Mouse (Mus musculus) cortical plate, adult 2 months (tissue): ENCODE data around the gene Pdcd10. TPM values are rescaled to one million over a fixed set of nuclear protein-coding genes. Genes with fewer than 3 reads are reported as not detected.

ENCODE experiments used
- H3K27ac ChIP-seq: fragments of 200-500 bp; 2 replicates; pipeline ENCODE4 v1.5.1; 2012; ENCODE audit warnings: low read length, control low read depth, inconsistent platforms; ENCODE audit not compliant: insufficient read depth
- H3K4me1 ChIP-seq: fragments of 200-500 bp; 2 replicates; pipeline ENCODE4 v1.6.1; 2011; ENCODE audit warnings: low read length; ENCODE audit not compliant: control insufficient read depth, insufficient read depth
- H3K4me3 ChIP-seq: fragments of 200-500 bp; 2 replicates; pipeline ENCODE4 v1.5.1; 2011; ENCODE audit warnings: mild to moderate bottlenecking, low read length, control low read depth; ENCODE audit not compliant: insufficient read depth
- CTCF ChIP-seq: fragments of 200-500 bp; IDR thresholded peaks from 2 replicates; pipeline ENCODE4 v1.5.1; 2011; ENCODE audit warnings: mild to moderate bottlenecking, control low read depth, low read length; ENCODE audit not compliant: insufficient read depth; ENCODE audit errors: extremely low read depth
- POLR2A ChIP-seq: fragments of 200-500 bp; IDR thresholded peaks from 2 replicates; pipeline ENCODE4 v1.6.1; 2011; ENCODE audit warnings: mild to moderate bottlenecking, low read length, control low read depth; ENCODE audit not compliant: insufficient read depth; ENCODE audit errors: extremely low read depth
- polyA plus RNA-seq: library from polyadenylated mRNA; depleted of rRNA; stranded (reverse); fragments of >200 nt; gene quantifications from 2 replicates; pipeline ENCODE4 v1.2.3, GENCODE M21; 2012

Pdcd10 gene
- polyA plus RNA-seq, 1 experiment, result 38.8 TPM

DNA sequence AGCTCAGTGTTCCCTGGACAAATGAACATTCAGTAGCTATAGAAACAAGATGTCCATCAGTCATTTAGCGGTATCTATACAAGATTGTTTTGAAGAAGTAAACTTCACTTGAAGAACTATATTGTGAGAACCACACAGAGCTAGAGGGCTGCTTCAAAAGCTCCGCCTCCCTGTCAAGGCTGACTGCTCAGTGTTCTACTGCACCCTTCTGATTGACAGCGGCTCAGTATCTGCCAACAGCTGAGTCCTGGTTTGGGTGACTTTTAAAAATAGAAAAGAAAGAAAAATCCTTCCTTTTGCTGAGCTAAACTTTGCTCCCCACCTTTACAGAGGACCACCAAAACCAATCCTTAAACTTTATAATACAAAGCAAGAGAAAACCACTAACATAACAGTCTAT is 13.8 kb downstream of the Pdcd10 start:
- Histone ChIP-seq H3K4me1 (no peaks in the 10 kb centered on the region; the same call in 1 of the 2 replicates), H3K4me3 (no peak overlapping the region), H3K27ac (no peak overlapping the region)
- TF ChIP-seq POLR2A (no peak), CTCF (no peak)

GRCm38 (mm10) chr3:75541259-75541658 is 15.4 kb downstream of the Pdcd10 start:
- H3K4me3 ChIP-seq, result no peak overlapping the region
- no peak overlapping the region for H3K27ac ChIP-seq
- H3K4me1 ChIP-seq, result no peaks in the 10 kb centered on the region; the same call in 1 of the 2 replicates
- TF ChIP-seq POLR2A (no peak), CTCF (no peak)

- no peak for TF ChIP-seq CTCF
- no peak for TF ChIP-seq POLR2A
- Histone ChIP-seq H3K4me1 (no peaks in the 10 kb centered on the region), H3K27ac (no peak overlapping the region), H3K4me3 (no peak overlapping the region)
These were observed 22.4 kb downstream of the Pdcd10 start for GRCm38 (mm10) chr3:75534045-75534834.

- no peaks in the 10 kb centered on the region for H3K4me1 ChIP-seq
- TF ChIP-seq POLR2A, result no peak
- TF ChIP-seq CTCF, result no peak
These were observed 25.6 kb downstream of the Pdcd10 start for GRCm38 (mm10) chr3:75531074-75531473.

GRCm38 (mm10) chr3:75522527-75522926 is 34.1 kb downstream of the Pdcd10 start:
- Histone ChIP-seq H3K27ac (no peak overlapping the region), H3K4me1 (no peaks in the 10 kb centered on the region), H3K4me3 (no peak overlapping the region)
- TF ChIP-seq CTCF (no peak), POLR2A (no peak)

More at GRCm38 (mm10) chr3:75531074-75531473, 25.6 kb downstream of the Pdcd10 start:
- Histone ChIP-seq H3K4me3 (no peak overlapping the region), H3K27ac (no peak overlapping the region)

GRCm38 (mm10) chr3:75521314-75521713 is 35.3 kb downstream of the Pdcd10 start:
- TF ChIP-seq POLR2A, result no peak
- no peak for TF ChIP-seq CTCF
- no peaks in the 10 kb centered on the region for H3K4me1 ChIP-seq
- H3K27ac ChIP-seq, result no peak overlapping the region
- H3K4me3 ChIP-seq, result no peak overlapping the region

GRCm38 (mm10) chr3:75517631-75518250 is 38.9 kb downstream of the Pdcd10 start:
- Histone ChIP-seq H3K27ac (no peak overlapping the region), H3K4me3 (no peak overlapping the region), H3K4me1 (no peaks in the 10 kb centered on the region)
- no peak for TF ChIP-seq POLR2A
- peak; percentile 53; the same call in 1 of the 2 replicates for TF ChIP-seq CTCF

DNA sequence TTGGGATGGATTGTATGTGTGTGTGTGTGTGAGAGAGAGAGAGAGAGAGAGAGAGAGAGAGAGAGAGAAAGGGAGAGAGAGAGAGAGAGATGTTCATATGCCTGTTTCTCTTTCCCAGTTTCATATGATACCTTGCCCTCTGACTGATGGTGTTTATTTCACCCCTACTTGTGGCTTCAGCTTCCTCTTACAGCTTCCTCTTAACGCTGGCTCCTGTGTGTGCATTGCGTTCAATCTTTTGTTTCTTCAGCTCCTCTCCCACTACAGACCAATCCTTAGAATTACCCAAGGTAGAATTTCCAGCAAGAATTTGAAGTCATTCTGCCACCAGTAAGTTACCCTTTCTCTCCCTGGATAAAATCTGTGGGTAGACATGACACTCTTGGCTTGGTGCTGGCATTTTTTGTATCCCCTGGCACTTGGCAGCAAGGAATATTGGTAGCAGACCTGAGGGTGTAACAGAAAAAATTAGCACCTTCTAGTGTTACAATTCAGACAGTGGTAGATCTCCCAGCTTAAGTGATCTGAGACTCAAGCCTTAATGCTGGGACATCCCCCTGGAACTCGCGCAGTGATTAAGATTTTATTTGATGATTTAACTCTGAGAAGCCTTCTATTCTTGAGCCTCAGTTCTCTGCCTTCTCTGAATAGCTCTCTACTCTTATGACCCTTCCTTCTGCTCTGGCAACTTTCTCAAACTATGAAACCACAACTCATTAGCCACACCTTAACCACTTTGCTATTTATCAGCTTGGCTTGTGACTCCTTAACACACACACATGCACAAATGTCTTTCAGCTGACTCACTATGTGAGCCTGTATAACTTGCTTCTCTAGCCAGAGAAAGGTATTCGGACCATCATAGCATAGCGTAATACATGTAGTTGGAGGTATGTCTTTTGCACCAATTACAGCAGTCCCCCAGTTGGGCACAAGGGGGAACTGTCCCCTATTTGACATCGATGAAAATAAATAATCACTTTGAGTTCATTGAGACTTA is 57.4 kb downstream of the Pdcd10 start:
- Histone ChIP-seq H3K4me1 (no peaks in the 10 kb centered on the region), H3K4me3 (no peak overlapping the region), H3K27ac (no peak overlapping the region)
- TF ChIP-seq POLR2A (no peak), CTCF (no peak)

- Histone ChIP-seq H3K4me3 (no peak overlapping the region), H3K4me1 (no peaks in the 10 kb centered on the region), H3K27ac (no peak overlapping the region)
- TF ChIP-seq CTCF, result no peak
These were observed 63.7 kb downstream of the Pdcd10 start for GRCm38 (mm10) chr3:75492913-75493312.
